Mouse (Mus musculus) neural tube, embryonic 14.5 days (tissue): ENCODE results near the gene Bag1. TPM values are rescaled to one million over a fixed set of nuclear protein-coding genes. Genes with fewer than 3 reads are reported as not detected.

ENCODE experiments used
- ATAC-seq: fragments of 200-750 bp; cut with Nextera tagmentation; 2 replicates; pipeline ENCODE4 v1.8.0; 2017; ENCODE audit warnings: low read depth, mild to moderate bottlenecking, moderate TSS enrichment, moderate library complexity
- H3K27ac ChIP-seq: fragments of 300-500 bp; sonication (generic); 2 replicates; pipeline ENCODE4 v1.5.1; 2014; ENCODE audit warnings: low read depth, mild to moderate bottlenecking, control low read depth, low read length, moderate library complexity, mixed read lengths
- H3K27me3 ChIP-seq: fragments of 300-500 bp; sonication (generic); 2 replicates; pipeline ENCODE4 v1.6.1; 2014; ENCODE audit warnings: low read length; ENCODE audit not compliant: control insufficient read depth, insufficient read depth
- H3K36me3 ChIP-seq: fragments of 300-500 bp; sonication (generic); 2 replicates; pipeline ENCODE4 v1.6.1; 2014; ENCODE audit warnings: low read length, mixed read lengths; ENCODE audit not compliant: control insufficient read depth, insufficient read depth
- H3K4me1 ChIP-seq: fragments of 300-500 bp; sonication (generic); 2 replicates; pipeline ENCODE4 v1.6.1; 2014; ENCODE audit warnings: low read length; ENCODE audit not compliant: control insufficient read depth, insufficient read depth
- H3K4me2 ChIP-seq: fragments of 300-500 bp; sonication (generic); 2 replicates; pipeline ENCODE4 v1.6.1; 2014; ENCODE audit warnings: mild to moderate bottlenecking, low read depth, low read length, control low read depth
- H3K4me3 ChIP-seq: fragments of 300-500 bp; sonication (generic); 2 replicates; pipeline ENCODE4 v1.5.1; 2014; ENCODE audit warnings: low read depth, low read length, control low read depth, mixed read lengths
- H3K9ac ChIP-seq: fragments of 300-500 bp; sonication (generic); replicated peaks from 2 replicates; pipeline ENCODE4 v1.6.1; 2014; ENCODE audit warnings: low read depth, mild to moderate bottlenecking, control low read depth, low read length, mixed read lengths
- H3K9me3 ChIP-seq: fragments of 300-500 bp; sonication (generic); 2 replicates; pipeline ENCODE4 v1.6.1; 2016; ENCODE audit warnings: low read length; ENCODE audit not compliant: control insufficient read depth
- WGBS: fragments of 180-500 bp; shearing (Covaris S2); extraction: QIAGEN DNeasy Blood & Tissue Kit; methylation state at CpG from one replicate; pipeline ENCODE4 v1.1.7; 2014; 5-methylcytosine and 5-hydroxymethylcytosine counted together
- polyA plus RNA-seq: library from polyadenylated mRNA; unstranded; fragments of >200 nt; fragmentation: Nextera tagmentation; extraction: Ambion mirVana; gene quantifications from 2 replicates; pipeline ENCODE4 v1.2.1, GENCODE M21; 2014

Gene Bag1
- polyA plus RNA-seq, 1 experiment from 2014 or later = 195 TPM

- 27% methylated on average over 13 of the region's 13 CpGs for WGBS
- Histone ChIP-seq H3K27ac (no peak overlapping the region; the same call in 1 of the 2 replicates), H3K36me3 (peaks cover 5% of the 10 kb centered on the region; the same call in 1 of the 2 replicates), H3K4me1 (peaks cover 6% of the 10 kb centered on the region; the same call in 1 of the 2 replicates), H3K27me3 (no peaks in the 10 kb centered on the region), H3K4me3 (peak overlapping the region; percentile 98), H3K4me2 (peak overlapping the region; percentile 66), H3K9ac (peak overlapping the region; percentile 92; the same call in 1 of the 2 replicates), H3K9me3 (no peaks in the 10 kb centered on the region)
- ATAC-seq = no peak
Measured at GRCm38 (mm10) chr4:40971744-40972143, 23.6 kb upstream of the Bag1 start.

GRCm38 (mm10) chr4:40970842-40971701, 23.0 kb upstream of the Bag1 start, which contains the start of gene Nfx1:
Nfx1 (plus strand) TSS chr4:40970906.
- under 1% methylated on average over 72 of the region's 85 CpGs for WGBS
- H3K9me3 ChIP-seq = no peaks in the 10 kb centered on the region
- ATAC-seq = peak; percentile 98

GRCm38 (mm10) chr4:40970592-40970841, 22.4 kb upstream of the Bag1 start:
- Histone ChIP-seq H3K36me3 (0 out of 2 replicates have a peak, but pooled peaks cover 4% of the 10 kb centered on the region), H3K9me3 (no peaks in the 10 kb centered on the region), H3K4me1 (peaks cover 6% of the 10 kb centered on the region; the same call in 1 of the 2 replicates), H3K4me3 (peak overlapping the region; percentile 98), H3K27me3 (no peaks in the 10 kb centered on the region), H3K9ac (peak overlapping the region; percentile 92), H3K27ac (peak overlapping the region; percentile 91), H3K4me2 (peak overlapping the region; percentile 66)
- ATAC-seq = no peak
- WGBS = under 1% methylated on average over 16 of the region's 16 CpGs

More at GRCm38 (mm10) chr4:40970842-40971701, 23.0 kb upstream of the Bag1 start, which contains the start of gene Nfx1:
- H3K4me2 ChIP-seq = peak within 1 kb of the TSS; percentile 66
- H3K9ac ChIP-seq = peak within 1 kb of the TSS; percentile 92
- 0 out of 2 replicates have a peak, but pooled peaks cover 4% of the 10 kb centered on the region for H3K36me3 ChIP-seq
- H3K27me3 ChIP-seq = no peaks in the 10 kb centered on the region
- H3K4me1 ChIP-seq = peaks cover 6% of the 10 kb centered on the region; the same call in 1 of the 2 replicates
- peak within 1 kb of the TSS; percentile 91 for H3K27ac ChIP-seq
- peak within 1 kb of the TSS; percentile 98 for H3K4me3 ChIP-seq

GRCm38 (mm10) chr4:40969781-40970591, 21.9 kb upstream of the Bag1 start:
- 14% methylated on average over 11 of the region's 13 CpGs for WGBS
- peaks cover 6% of the 10 kb centered on the region; the same call in 1 of the 2 replicates for H3K4me1 ChIP-seq
- H3K4me3 ChIP-seq = peak overlapping the region; percentile 98
- peak overlapping the region; percentile 66 for H3K4me2 ChIP-seq
- peak overlapping the region; percentile 91 for H3K27ac ChIP-seq
- H3K27me3 ChIP-seq = no peaks in the 10 kb centered on the region
- no peaks in the 10 kb centered on the region for H3K9me3 ChIP-seq
- ATAC-seq = peak; percentile 45
- 0 out of 2 replicates have a peak, but pooled peaks cover 5% of the 10 kb centered on the region for H3K36me3 ChIP-seq
- H3K9ac ChIP-seq = peak overlapping the region; percentile 92

GRCm38 (mm10) chr4:40969161-40969560, 21.1 kb upstream of the Bag1 start:
- H3K4me1 ChIP-seq = peaks cover 6% of the 10 kb centered on the region; the same call in 1 of the 2 replicates
- no peak for ATAC-seq
- no peaks in the 10 kb centered on the region for H3K9me3 ChIP-seq
- no peak overlapping the region for H3K4me3 ChIP-seq
- H3K9ac ChIP-seq = no peak overlapping the region
- no peak overlapping the region for H3K27ac ChIP-seq
- no peak overlapping the region for H3K4me2 ChIP-seq
- 83% methylated on average over 4 of the region's 4 CpGs for WGBS
- 0 out of 2 replicates have a peak, but pooled peaks cover 7% of the 10 kb centered on the region for H3K36me3 ChIP-seq
- H3K27me3 ChIP-seq = no peaks in the 10 kb centered on the region

GRCm38 (mm10) chr4:40963536-40963935, 15.4 kb upstream of the Bag1 start:
- Histone ChIP-seq H3K9ac (no peak overlapping the region), H3K9me3 (no peaks in the 10 kb centered on the region), H3K27ac (no peak overlapping the region), H3K4me2 (no peak overlapping the region), H3K4me3 (no peak overlapping the region), H3K27me3 (no peaks in the 10 kb centered on the region), H3K36me3 (peaks cover 37% of the 10 kb centered on the region), H3K4me1 (no peaks in the 10 kb centered on the region)
- no peak for ATAC-seq
- WGBS = 93% methylated on average over 3 of the region's 3 CpGs

GRCm38 (mm10) chr4:40955942-40956341, 7.8 kb upstream of the Bag1 start:
- WGBS = 95% methylated on average over 6 of the region's 6 CpGs
- Histone ChIP-seq H3K27me3 (no peaks in the 10 kb centered on the region), H3K4me1 (no peaks in the 10 kb centered on the region), H3K27ac (no peak overlapping the region), H3K36me3 (peaks cover 60% of the 10 kb centered on the region), H3K9me3 (no peaks in the 10 kb centered on the region), H3K4me3 (no peak overlapping the region), H3K9ac (no peak overlapping the region), H3K4me2 (no peak overlapping the region)
- no peak for ATAC-seq

- no peak overlapping the region for H3K9ac ChIP-seq
- 100% methylated on average over 1 of the region's 1 CpGs for WGBS
- H3K27ac ChIP-seq = no peak overlapping the region
- no peak overlapping the region for H3K4me3 ChIP-seq
- peaks cover 8% of the 10 kb centered on the region for H3K4me1 ChIP-seq
- ATAC-seq = no peak
- H3K27me3 ChIP-seq = no peaks in the 10 kb centered on the region
- peaks cover 50% of the 10 kb centered on the region for H3K36me3 ChIP-seq
- no peaks in the 10 kb centered on the region for H3K9me3 ChIP-seq
- no peak overlapping the region for H3K4me2 ChIP-seq
Measured at GRCm38 (mm10) chr4:40953521-40953920, 5.4 kb upstream of the Bag1 start.
